Mouse (Mus musculus) neutrophil, adult 5-6 weeks (primary cell): ENCODE results near the gene Gm17657. TPM values are rescaled to one million over a fixed set of nuclear protein-coding genes. Genes with fewer than 3 reads are reported as not detected.
"Not testable (repeated sequence)": the region's sequence is repeated elsewhere in the genome, so short reads cannot be mapped to it uniquely, and the experiment has no call there.

Experiments used
- ATAC-seq: fragments of 151-379, 151-347 bp; 2 replicates; pipeline ENCODE4 v1.8.0; 2017; ENCODE audit warnings: mild to moderate bottlenecking, moderate TSS enrichment; ENCODE audit not compliant: insufficient number of reproducible peaks, poor library complexity, low FRiP score, severe bottlenecking; ENCODE audit errors: extremely low read depth
- total RNA-seq: library from RNA; stranded (forward); fragments of 200-1000 nt; gene quantifications from 2 replicates; pipeline ENCODE4 v1.2.3, GENCODE M21; 2017

Gm17657 gene
- total RNA-seq, 1 experiment from 2014 or later, result not detected

DNA sequence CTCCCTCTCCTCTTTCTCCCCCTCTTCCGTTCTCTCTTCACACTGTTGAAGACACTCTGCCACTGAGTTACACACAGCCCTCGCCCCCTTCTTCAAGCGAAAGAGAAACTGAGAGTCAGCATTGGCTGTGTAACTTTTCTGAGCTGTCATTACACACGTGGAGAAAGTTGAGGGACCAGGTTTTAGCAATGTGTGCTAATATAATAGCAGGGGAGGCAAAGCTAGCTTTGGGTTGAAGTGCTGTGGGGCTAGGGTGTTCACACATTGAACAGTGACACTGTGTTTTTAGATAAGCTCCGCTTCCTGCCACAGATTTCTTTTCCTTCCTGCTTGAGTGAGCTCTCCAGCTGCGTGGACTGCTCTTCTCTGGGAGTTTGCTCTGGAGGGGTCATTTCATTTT lies 1.6 kb upstream of the Gm17657 start:
- no peak for ATAC-seq

DNA sequence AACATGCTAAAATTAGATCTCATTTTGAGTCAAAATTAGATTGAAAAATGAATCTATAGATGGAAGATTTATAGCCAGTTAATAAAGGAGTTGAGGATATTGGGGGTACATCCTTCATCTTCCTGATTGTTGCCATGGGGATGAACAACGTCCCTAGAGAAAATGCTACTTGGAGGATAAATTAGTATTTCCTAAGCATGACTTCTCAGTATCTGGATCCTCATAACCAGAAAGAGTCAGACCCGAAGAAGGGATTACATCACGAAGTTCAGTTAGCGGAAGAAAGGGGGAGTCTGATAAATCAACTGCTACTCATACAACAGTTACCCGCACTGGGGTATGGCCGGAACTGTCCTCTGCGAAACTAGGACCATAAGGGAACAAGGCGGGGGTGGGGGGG lies 444 bp downstream of the Gm17657 start:
- ATAC-seq, result no peak

DNA sequence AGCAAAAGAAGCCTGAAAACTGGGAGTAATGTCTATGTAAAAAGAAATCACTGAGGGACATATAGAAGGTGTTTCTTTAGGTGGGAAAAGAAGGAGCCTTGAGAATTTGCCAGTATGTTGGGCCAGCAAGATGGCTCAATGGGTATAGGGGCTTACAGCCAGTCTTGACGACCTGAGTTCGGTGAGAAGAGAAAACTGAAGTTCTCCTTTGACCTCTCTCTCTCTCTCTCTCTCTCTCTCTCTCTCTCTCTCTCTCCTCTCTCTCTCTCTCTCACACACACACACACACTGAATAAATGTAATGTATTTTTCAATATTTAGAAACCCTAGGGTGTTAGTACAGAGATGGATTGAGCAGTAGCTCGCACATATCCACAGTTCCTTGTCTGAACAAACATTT lies 944 bp downstream of the Gm17657 start:
- ATAC-seq, result no peak

- ATAC-seq, result no peak
Measured at GRCm38 (mm10) chr17:29545241-29545640, 4.2 kb downstream of the Gm17657 start.

- no peak for ATAC-seq
Measured at GRCm38 (mm10) chr17:29544064-29544463, 5.4 kb downstream of the Gm17657 start.

- no peak for ATAC-seq
Measured at GRCm38 (mm10) chr17:29542831-29543690, 6.4 kb downstream of the Gm17657 start.

DNA sequence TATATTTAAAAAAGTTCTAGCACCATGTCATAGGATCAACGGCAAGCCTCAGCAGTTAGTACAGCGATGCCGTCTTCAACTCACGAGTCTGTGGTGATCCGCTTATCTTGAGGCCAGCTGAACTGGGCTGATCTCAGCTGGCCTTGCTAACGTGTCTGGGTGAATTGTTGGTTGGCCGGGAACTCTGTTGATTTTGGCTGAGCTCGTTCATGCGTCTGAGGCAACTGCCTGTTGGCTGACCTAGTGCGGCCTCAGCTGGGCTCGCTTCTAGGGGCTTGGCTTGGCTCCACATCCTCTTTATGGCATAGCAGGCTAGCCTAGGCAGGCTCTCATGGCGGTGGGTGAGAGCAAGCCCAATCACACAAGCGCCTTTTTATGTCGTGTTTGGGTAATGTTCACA lies 8.0 kb downstream of the Gm17657 start:
- ATAC-seq, result no peak

GRCm38 (mm10) chr17:29540426-29540825 lies 9.0 kb downstream of the Gm17657 start:
- ATAC-seq, result no peak

GRCm38 (mm10) chr17:29533866-29534265 lies 15.6 kb downstream of the Gm17657 start:
- no peak for ATAC-seq

GRCm38 (mm10) chr17:29531757-29532384 lies 17.6 kb downstream of the Gm17657 start:
- peak; percentile 54 for ATAC-seq

- ATAC-seq, result no peak
Measured at GRCm38 (mm10) chr17:29531278-29531677, 18.2 kb downstream of the Gm17657 start.

DNA sequence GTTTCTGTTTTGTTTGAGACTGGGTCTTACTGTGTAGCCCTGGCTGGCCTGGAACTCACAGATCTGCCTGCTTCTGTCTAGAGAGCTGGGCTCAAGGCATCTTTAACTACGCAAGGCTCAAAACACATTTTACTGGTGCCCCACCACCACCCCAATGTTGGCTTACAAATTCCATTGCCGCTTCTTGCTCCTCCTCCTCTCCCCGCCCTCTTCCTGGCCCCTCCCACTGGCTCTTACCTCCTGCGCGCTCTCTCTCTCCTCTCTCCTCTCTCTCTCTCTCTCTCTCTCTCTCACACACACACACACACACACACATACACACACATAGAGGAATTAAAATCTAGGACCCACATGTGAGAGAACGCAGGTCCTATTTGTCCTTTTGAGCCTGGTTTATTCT lies 18.9 kb downstream of the Gm17657 start:
- no peak for ATAC-seq

GRCm38 (mm10) chr17:29528568-29529187 lies 20.8 kb downstream of the Gm17657 start:
- no peak for ATAC-seq

DNA sequence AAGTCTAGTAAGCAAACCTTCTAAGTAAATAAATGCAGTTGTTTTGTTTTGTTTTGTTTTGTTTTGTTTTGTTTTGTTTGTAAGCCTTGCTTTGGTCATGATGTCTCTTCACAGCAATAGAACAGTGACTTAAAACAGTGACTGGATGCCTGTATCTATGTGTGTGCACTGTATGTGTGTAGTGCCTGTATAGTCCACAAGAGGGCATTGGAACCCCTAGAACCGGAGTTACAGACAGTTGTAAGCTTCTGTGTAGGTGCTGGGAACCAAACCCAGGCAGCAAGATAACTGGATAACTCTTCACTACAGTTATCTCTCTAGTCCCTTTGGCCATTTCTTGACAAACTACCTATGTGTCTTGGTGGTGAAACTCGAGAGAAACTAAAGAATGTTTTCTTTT lies 23.8 kb downstream of the Gm17657 start:
- no peak for ATAC-seq

GRCm38 (mm10) chr17:29519731-29520130 lies 29.7 kb downstream of the Gm17657 start:
- no peak for ATAC-seq

DNA sequence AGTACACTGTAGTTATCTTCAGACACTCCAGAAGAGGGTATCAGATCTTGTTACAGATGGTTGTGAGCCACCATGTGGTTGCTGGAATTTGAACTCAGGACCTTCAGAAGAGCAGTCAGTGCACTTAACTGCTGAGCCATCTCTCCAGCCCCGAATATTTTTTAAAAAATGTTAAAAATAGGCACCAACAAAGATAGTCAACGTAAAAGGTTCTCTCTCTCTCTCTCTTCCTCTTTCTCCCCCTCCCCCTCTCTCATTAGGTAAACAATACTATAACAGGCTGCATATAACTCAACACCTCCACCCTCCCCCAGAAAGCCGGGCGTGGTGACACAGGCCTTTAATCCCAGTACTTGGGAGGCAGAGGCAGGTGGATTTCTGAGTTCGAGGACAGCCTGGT lies 30.8 kb downstream of the Gm17657 start:
- not testable (repeated sequence) for ATAC-seq

- peak; percentile 31 for ATAC-seq
Measured at GRCm38 (mm10) chr17:29514435-29514834, 35.0 kb downstream of the Gm17657 start.

GRCm38 (mm10) chr17:29513044-29513730 lies 36.3 kb downstream of the Gm17657 start:
- peak; percentile 66 for ATAC-seq

GRCm38 (mm10) chr17:29510691-29511090 lies 38.7 kb downstream of the Gm17657 start:
- peak; percentile 84 for ATAC-seq
